Mouse (Mus musculus) G1E-ER4 (cell line): ENCODE measurements around the gene Zbtb42. TPM values are rescaled to one million over a fixed set of nuclear protein-coding genes. Genes with fewer than 3 reads are reported as not detected.

Experiments used
- GATA1 ChIP-seq: IDR thresholded peaks from one replicate; pipeline ENCODE4 v1.8.0; 2012; ENCODE audit warnings: low read length, inconsistent platforms
- polyA plus RNA-seq: library from polyadenylated mRNA; stranded (reverse); fragments of >175 nt; gene quantifications from 2 replicates; pipeline ENCODE4 v1.2.3, GENCODE M21; 2012

The Zbtb42 gene
- polyA plus RNA-seq, 1 experiment: 0.35 TPM

GRCm38 (mm10) chr12:112653157-112653824 is 25.3 kb upstream of the Zbtb42 start:
- TF ChIP-seq GATA1: no peak

- TF ChIP-seq GATA1: no peak
Observed at GRCm38 (mm10) chr12:112654076-112654475, 24.6 kb upstream of the Zbtb42 start.

GRCm38 (mm10) chr12:112658619-112659018 is 20.0 kb upstream of the Zbtb42 start:
- no peak for TF ChIP-seq GATA1

- TF ChIP-seq GATA1: no peak
Observed at GRCm38 (mm10) chr12:112659109-112659508, 19.5 kb upstream of the Zbtb42 start.

- no peak for TF ChIP-seq GATA1
Observed at GRCm38 (mm10) chr12:112660576-112661326, 17.9 kb upstream of the Zbtb42 start.

GRCm38 (mm10) chr12:112661327-112661605 is 17.4 kb upstream of the Zbtb42 start:
- no peak for TF ChIP-seq GATA1

- no peak for TF ChIP-seq GATA1
Observed at GRCm38 (mm10) chr12:112661851-112662250, 16.8 kb upstream of the Zbtb42 start.

GRCm38 (mm10) chr12:112663303-112663702 is 15.3 kb upstream of the Zbtb42 start:
- no peak for TF ChIP-seq GATA1

- no peak for TF ChIP-seq GATA1
Observed at GRCm38 (mm10) chr12:112663716-112664115, 14.9 kb upstream of the Zbtb42 start.

- TF ChIP-seq GATA1: no peak
Observed at GRCm38 (mm10) chr12:112664124-112664523, 14.5 kb upstream of the Zbtb42 start.

- no peak for TF ChIP-seq GATA1
Observed at GRCm38 (mm10) chr12:112664656-112665055, 14.0 kb upstream of the Zbtb42 start.

GRCm38 (mm10) chr12:112665445-112665844 is 13.2 kb upstream of the Zbtb42 start:
- no peak for TF ChIP-seq GATA1

- TF ChIP-seq GATA1: no peak
Observed at GRCm38 (mm10) chr12:112665881-112666544, 12.6 kb upstream of the Zbtb42 start.

GRCm38 (mm10) chr12:112667619-112668297 is 10.9 kb upstream of the Zbtb42 start:
- no peak for TF ChIP-seq GATA1

- TF ChIP-seq GATA1: no peak
Observed at GRCm38 (mm10) chr12:112670718-112671393, 7.8 kb upstream of the Zbtb42 start.
